Mouse (Mus musculus): Measurements from ENCODE around the gene Kdf1. TPM values are rescaled to one million over a fixed set of nuclear protein-coding genes. Genes with fewer than 3 reads are reported as not detected.
"Not testable (repeated sequence)": the region's sequence is repeated elsewhere in the genome, so short reads cannot be mapped to it uniquely, and the experiment has no call there.

The Kdf1 gene
- polyA plus RNA-seq, 1 experiment from 2014 or later = 33.7 TPM

GRCm38 (mm10) chr4:133504755-133505485, 13.8 kb upstream of the Kdf1 start:
- no peak for ATAC-seq (ENCODE audit: insufficient read depth, low FRiP score)
- peaks cover 11% of the 10 kb centered on the region for H3K27me3 ChIP-seq (ENCODE audit: control insufficient read depth, insufficient read depth, low read length)
- H3K4me2 ChIP-seq (ENCODE audit: low read depth, low read length) = no peak overlapping the region
- H3K36me3 ChIP-seq (ENCODE audit: control insufficient read depth, insufficient read depth, low read length) = no peaks in the 10 kb centered on the region
- H3K4me1 ChIP-seq (ENCODE audit: control insufficient read depth, insufficient read depth, low read length) = no peaks in the 10 kb centered on the region
- WGBS = 59% methylated on average over 9 of the region's 9 CpGs
- no peak overlapping the region for H3K9ac ChIP-seq (ENCODE audit: low read length)
- H3K4me3 ChIP-seq (replicated peaks; ENCODE audit: low read length) = no peak overlapping the region
- no peaks in the 10 kb centered on the region for H3K9me3 ChIP-seq (replicated peaks; ENCODE audit: control insufficient read depth, low read length)
- no peak overlapping the region for H3K27ac ChIP-seq (ENCODE audit: low read length)

GRCm38 (mm10) chr4:133506573-133506972, 12.2 kb upstream of the Kdf1 start:
- WGBS = 53% methylated on average over 5 of the region's 5 CpGs
- no peaks in the 10 kb centered on the region for H3K4me1 ChIP-seq (ENCODE audit: control insufficient read depth, insufficient read depth, low read length)

DNA sequence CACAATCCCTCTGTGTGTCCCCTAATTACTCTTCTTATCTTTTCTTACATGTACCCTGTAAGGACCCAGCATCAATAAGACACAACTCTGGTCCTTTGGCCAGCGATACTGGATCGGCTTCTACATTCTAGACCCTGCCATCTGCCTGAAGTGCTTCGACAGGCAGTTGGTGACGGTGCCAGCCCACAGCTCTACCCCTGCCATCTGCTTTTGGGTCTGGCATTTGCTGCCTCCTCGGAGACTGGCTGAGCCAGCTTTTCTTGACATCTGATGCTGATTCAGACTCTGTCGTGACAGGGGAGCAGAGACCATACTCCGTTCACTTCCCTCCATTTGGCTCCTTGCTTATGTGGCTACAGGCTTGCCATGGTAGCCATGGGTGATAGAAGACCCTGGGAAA, 9.8 kb upstream of the Kdf1 start:
- Histone ChIP-seq H3K4me1 (ENCODE audit: control insufficient read depth, insufficient read depth, low read length) (no peaks in the 10 kb centered on the region), H3K4me2 (ENCODE audit: low read depth, low read length) (no peak overlapping the region), H3K9ac (ENCODE audit: low read length) (no peak overlapping the region), H3K9me3 (replicated peaks; ENCODE audit: control insufficient read depth, low read length) (no peaks in the 10 kb centered on the region), H3K4me3 (replicated peaks; ENCODE audit: low read length) (no peak overlapping the region), H3K27me3 (ENCODE audit: control insufficient read depth, insufficient read depth, low read length) (no peaks in the 10 kb centered on the region), H3K36me3 (ENCODE audit: control insufficient read depth, insufficient read depth, low read length) (no peaks in the 10 kb centered on the region), H3K27ac (ENCODE audit: low read length) (no peak overlapping the region)
- 86% methylated on average over 7 of the region's 7 CpGs for WGBS
- ATAC-seq (ENCODE audit: insufficient read depth, low FRiP score) = no peak

More at GRCm38 (mm10) chr4:133506573-133506972, 12.2 kb upstream of the Kdf1 start:
- no peak overlapping the region for H3K4me3 ChIP-seq (replicated peaks; ENCODE audit: low read length)
- peaks cover 2% of the 10 kb centered on the region; the same call in 1 of the 2 replicates for H3K27me3 ChIP-seq (ENCODE audit: control insufficient read depth, insufficient read depth, low read length)
- no peak for ATAC-seq (ENCODE audit: insufficient read depth, low FRiP score)
- no peak overlapping the region for H3K4me2 ChIP-seq (ENCODE audit: low read depth, low read length)
- no peaks in the 10 kb centered on the region for H3K9me3 ChIP-seq (replicated peaks; ENCODE audit: control insufficient read depth, low read length)
- no peaks in the 10 kb centered on the region for H3K36me3 ChIP-seq (ENCODE audit: control insufficient read depth, insufficient read depth, low read length)
- H3K9ac ChIP-seq (ENCODE audit: low read length) = no peak overlapping the region
- no peak overlapping the region for H3K27ac ChIP-seq (ENCODE audit: low read length)

GRCm38 (mm10) chr4:133511050-133511449, 7.7 kb upstream of the Kdf1 start:
- H3K4me1 ChIP-seq (ENCODE audit: control insufficient read depth, insufficient read depth, low read length) = no peaks in the 10 kb centered on the region
- H3K36me3 ChIP-seq (ENCODE audit: control insufficient read depth, insufficient read depth, low read length) = no peaks in the 10 kb centered on the region
- H3K4me2 ChIP-seq (ENCODE audit: low read depth, low read length) = no peak overlapping the region
- no peak overlapping the region for H3K9ac ChIP-seq (ENCODE audit: low read length)
- no peak for ATAC-seq (ENCODE audit: insufficient read depth, low FRiP score)
- 76% methylated on average over 5 of the region's 5 CpGs for WGBS
- H3K27ac ChIP-seq (ENCODE audit: low read length) = no peak overlapping the region
- H3K27me3 ChIP-seq (ENCODE audit: control insufficient read depth, insufficient read depth, low read length) = no peaks in the 10 kb centered on the region
- H3K4me3 ChIP-seq (replicated peaks; ENCODE audit: low read length) = no peak overlapping the region
- no peaks in the 10 kb centered on the region for H3K9me3 ChIP-seq (replicated peaks; ENCODE audit: control insufficient read depth, low read length)

GRCm38 (mm10) chr4:133512511-133512910, 6.3 kb upstream of the Kdf1 start:
- not testable (repeated sequence) for H3K4me2 ChIP-seq (ENCODE audit: low read depth, low read length); H3K36me3 ChIP-seq (ENCODE audit: control insufficient read depth, insufficient read depth, low read length); ATAC-seq (ENCODE audit: insufficient read depth, low FRiP score); H3K27me3 ChIP-seq (ENCODE audit: control insufficient read depth, insufficient read depth, low read length); H3K27ac ChIP-seq (ENCODE audit: low read length); H3K9ac ChIP-seq (ENCODE audit: low read length); H3K4me3 ChIP-seq (replicated peaks; ENCODE audit: low read length); H3K4me1 ChIP-seq (ENCODE audit: control insufficient read depth, insufficient read depth, low read length); H3K9me3 ChIP-seq (replicated peaks; ENCODE audit: control insufficient read depth, low read length)
- WGBS = 54% methylated on average over 4 of the region's 5 CpGs

DNA sequence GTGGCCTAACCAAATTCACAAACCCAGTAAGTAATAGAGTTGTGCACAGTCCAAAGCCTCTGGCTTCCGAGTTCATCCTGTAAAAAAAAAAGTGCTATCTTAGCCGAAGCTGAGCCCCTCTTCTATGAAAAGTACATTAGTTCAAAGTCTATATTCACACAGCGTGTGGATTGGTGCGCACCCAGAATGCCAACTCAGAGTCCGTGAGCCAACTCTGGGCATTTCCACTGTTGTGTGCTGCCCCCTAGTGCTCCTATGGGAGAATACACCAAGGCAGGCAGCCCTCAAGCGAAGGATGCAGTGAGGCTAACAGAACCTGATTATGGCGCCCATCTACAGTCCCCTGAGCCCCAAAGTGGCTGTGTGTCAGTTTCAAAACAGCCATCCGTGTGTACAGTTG, 5.8 kb upstream of the Kdf1 start:
- no peaks in the 10 kb centered on the region for H3K36me3 ChIP-seq (ENCODE audit: control insufficient read depth, insufficient read depth, low read length)
- no peak overlapping the region for H3K27ac ChIP-seq (ENCODE audit: low read length)
- H3K9ac ChIP-seq (ENCODE audit: low read length) = no peak overlapping the region
- ATAC-seq (ENCODE audit: insufficient read depth, low FRiP score) = peak; percentile 58; the same call in 1 of the 2 replicates
- H3K4me2 ChIP-seq (ENCODE audit: low read depth, low read length) = no peak overlapping the region
- no peaks in the 10 kb centered on the region for H3K27me3 ChIP-seq (ENCODE audit: control insufficient read depth, insufficient read depth, low read length)
- H3K4me1 ChIP-seq (ENCODE audit: control insufficient read depth, insufficient read depth, low read length) = no peaks in the 10 kb centered on the region
- H3K9me3 ChIP-seq (replicated peaks; ENCODE audit: control insufficient read depth, low read length) = no peaks in the 10 kb centered on the region
- 13% methylated on average over 8 of the region's 8 CpGs for WGBS
- H3K4me3 ChIP-seq (replicated peaks; ENCODE audit: low read length) = no peak overlapping the region

GRCm38 (mm10) chr4:133519369-133519665, 554 bp downstream of the Kdf1 start:
- Histone ChIP-seq H3K4me2 (ENCODE audit: low read depth, low read length) (peak overlapping the region; percentile 44), H3K36me3 (ENCODE audit: control insufficient read depth, insufficient read depth, low read length) (no peaks in the 10 kb centered on the region), H3K27me3 (ENCODE audit: control insufficient read depth, insufficient read depth, low read length) (peaks cover 24% of the 10 kb centered on the region), H3K9me3 (replicated peaks; ENCODE audit: control insufficient read depth, low read length) (no peaks in the 10 kb centered on the region), H3K9ac (ENCODE audit: low read length) (peak overlapping the region; percentile 84), H3K27ac (ENCODE audit: low read length) (peak overlapping the region; percentile 48; the same call in 1 of the 2 replicates), H3K4me3 (replicated peaks; ENCODE audit: low read length) (peak overlapping the region; percentile 60), H3K4me1 (ENCODE audit: control insufficient read depth, insufficient read depth, low read length) (peaks cover 8% of the 10 kb centered on the region)
- ATAC-seq (ENCODE audit: insufficient read depth, low FRiP score) = no peak
- 4% methylated on average over 25 of the region's 25 CpGs for WGBS

GRCm38 (mm10) chr4:133521502-133521901, 2.7 kb downstream of the Kdf1 start:
- Histone ChIP-seq H3K27me3 (ENCODE audit: control insufficient read depth, insufficient read depth, low read length) (peaks cover 24% of the 10 kb centered on the region), H3K27ac (ENCODE audit: low read length) (no peak overlapping the region), H3K9ac (ENCODE audit: low read length) (no peak overlapping the region), H3K4me1 (ENCODE audit: control insufficient read depth, insufficient read depth, low read length) (peaks cover 8% of the 10 kb centered on the region), H3K4me3 (replicated peaks; ENCODE audit: low read length) (no peak overlapping the region), H3K36me3 (ENCODE audit: control insufficient read depth, insufficient read depth, low read length) (no peaks in the 10 kb centered on the region), H3K4me2 (ENCODE audit: low read depth, low read length) (no peak overlapping the region), H3K9me3 (replicated peaks; ENCODE audit: control insufficient read depth, low read length) (no peaks in the 10 kb centered on the region)
- WGBS = 54% methylated on average over 2 of the region's 2 CpGs
- ATAC-seq (ENCODE audit: insufficient read depth, low FRiP score) = no peak

- H3K4me3 ChIP-seq (replicated peaks; ENCODE audit: low read length) = no peak overlapping the region
- peaks cover 13% of the 10 kb centered on the region for H3K36me3 ChIP-seq (ENCODE audit: control insufficient read depth, insufficient read depth, low read length)
- H3K9me3 ChIP-seq (replicated peaks; ENCODE audit: control insufficient read depth, low read length) = no peaks in the 10 kb centered on the region
- no peaks in the 10 kb centered on the region for H3K27me3 ChIP-seq (ENCODE audit: control insufficient read depth, insufficient read depth, low read length)
- 62% methylated on average over 16 of the region's 16 CpGs for whole genome bisulfite sequencing
- H3K9ac ChIP-seq (ENCODE audit: low read length) = no peak overlapping the region
- peak; percentile 33; the same call in 1 of the 2 replicates for ATAC-seq (ENCODE audit: insufficient read depth, low FRiP score)
- peaks cover 4% of the 10 kb centered on the region; the same call in 1 of the 2 replicates for H3K4me1 ChIP-seq (ENCODE audit: control insufficient read depth, insufficient read depth, low read length)
- H3K27ac ChIP-seq (ENCODE audit: low read length) = no peak overlapping the region
- no peak overlapping the region for H3K4me2 ChIP-seq (ENCODE audit: low read depth, low read length)
Observed at GRCm38 (mm10) chr4:133527788-133528187, 9.0 kb downstream of the Kdf1 start.
